Mouse (Mus musculus): ENCODE data around the gene Mvb12a.

DNA sequence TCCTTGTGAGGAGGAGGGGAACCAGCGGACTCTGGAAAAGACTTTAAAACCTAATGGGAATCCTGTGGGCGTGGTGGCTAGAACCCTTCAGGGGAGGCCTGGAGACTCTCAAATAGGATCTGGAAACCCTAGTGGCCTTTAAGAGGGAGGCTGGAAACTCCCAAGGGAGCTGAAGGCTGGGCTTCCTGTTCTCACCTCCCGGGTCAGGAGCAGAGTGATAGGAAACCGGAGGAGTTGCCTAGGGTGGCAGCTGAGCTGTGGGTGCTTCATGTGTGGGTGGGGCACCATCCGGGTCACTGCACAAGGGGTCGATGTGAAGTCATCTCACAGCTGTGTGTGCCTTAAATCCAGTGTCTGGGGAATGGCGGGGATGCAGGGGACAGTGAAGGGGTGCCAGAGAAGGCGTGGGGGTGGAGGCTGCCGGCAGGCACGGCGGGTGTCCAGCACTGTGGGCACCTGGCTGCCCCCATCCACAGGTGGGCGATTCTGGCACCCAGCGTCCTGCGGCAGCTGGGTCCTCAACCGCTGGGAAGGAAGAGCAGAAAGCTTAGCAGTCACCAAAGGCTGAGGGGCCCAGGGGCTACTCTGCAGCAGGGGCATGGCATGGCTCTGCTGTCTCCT is 44.7 kb upstream of the Mvb12a start:
- TF ChIP-seq CTCF (IDR thresholded peaks at IDR 0.05; ENCODE audit: low read depth, low read length) (no peak), POLR2A (IDR thresholded peaks at IDR 0.05; ENCODE audit: insufficient read depth, low read length) (no peak), EP300 (IDR thresholded peaks at IDR 0.05; ENCODE audit: insufficient read depth, low read depth, low read length) (no peak)

All from ES-Bruce4 (cell line).